Mouse (Mus musculus) c-Kit-positive CD71-positive TER-119-negative erythroid progenitor cells, embryonic 14.5 days (primary cell): Measurements from ENCODE around the gene Pagr1b.

ENCODE experiments used
- DNase-seq: peaks from one replicate; pipeline ENCODE4 v3.0.0-alpha.2; 2013; ENCODE audit warnings: low read depth

Gene Pagr1b

DNA sequence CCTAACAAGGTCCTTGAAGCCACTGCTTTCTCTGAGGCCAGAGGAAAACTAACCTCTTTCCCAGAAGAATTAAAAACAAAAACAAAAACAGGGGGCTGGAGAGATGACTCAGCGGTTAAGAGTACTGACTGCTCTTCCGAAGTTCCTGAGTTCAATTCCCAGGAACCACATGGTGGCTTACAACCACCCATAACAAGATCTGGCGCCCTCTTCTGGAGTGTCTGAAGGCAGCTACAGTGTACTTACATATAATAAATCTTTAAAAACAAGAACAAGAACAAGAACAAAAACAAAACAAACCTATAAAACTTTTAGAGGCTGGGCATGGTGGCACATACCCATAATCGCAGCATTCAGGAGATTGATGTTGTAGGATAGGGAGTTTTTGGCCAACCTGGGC lies 19.8 kb downstream of the Pagr1b start:
- DNase-seq = no peak

DNA sequence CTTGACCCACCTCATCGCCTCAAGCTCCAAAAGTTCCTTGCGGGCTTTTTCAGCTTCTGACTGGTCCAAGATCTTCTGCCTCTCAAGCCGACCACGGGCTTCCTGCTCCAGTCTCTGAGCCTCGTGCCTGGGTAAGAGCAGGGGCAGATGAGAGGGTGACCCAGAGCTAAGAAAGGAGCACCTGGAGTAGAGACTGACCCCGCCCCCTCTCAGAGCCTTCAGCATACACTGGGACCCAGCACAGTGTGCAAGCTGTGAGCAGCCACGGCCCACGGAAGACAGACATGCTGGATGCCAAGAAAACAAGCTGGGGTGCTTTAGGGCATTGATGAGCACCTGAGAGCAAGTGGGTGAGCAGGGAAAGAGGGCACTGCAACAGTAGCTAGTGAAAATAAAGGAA lies 27.5 kb downstream of the Pagr1b start:
- DNase-seq = no peak

DNA sequence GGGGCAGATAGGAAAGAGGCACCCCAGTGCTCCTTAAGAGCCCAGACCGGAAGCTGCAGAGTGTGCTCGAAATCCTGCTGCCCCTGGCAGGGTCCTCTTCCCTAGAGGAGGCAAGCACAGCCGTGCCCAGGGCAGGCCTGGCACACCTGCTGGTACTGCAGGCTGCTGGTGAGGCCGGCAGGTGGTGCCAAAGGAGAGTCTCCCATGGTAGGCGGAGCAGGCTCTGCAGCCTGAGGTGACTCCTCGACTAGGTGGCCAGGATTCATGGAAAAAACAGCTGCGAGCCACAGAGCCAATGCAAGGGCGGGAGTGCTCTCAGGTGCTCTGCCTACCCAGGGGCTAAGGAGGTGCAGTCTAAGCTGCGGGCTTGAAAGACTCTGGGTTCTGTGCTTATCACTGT lies 30.0 kb downstream of the Pagr1b start:
- DNase-seq = no peak

DNA sequence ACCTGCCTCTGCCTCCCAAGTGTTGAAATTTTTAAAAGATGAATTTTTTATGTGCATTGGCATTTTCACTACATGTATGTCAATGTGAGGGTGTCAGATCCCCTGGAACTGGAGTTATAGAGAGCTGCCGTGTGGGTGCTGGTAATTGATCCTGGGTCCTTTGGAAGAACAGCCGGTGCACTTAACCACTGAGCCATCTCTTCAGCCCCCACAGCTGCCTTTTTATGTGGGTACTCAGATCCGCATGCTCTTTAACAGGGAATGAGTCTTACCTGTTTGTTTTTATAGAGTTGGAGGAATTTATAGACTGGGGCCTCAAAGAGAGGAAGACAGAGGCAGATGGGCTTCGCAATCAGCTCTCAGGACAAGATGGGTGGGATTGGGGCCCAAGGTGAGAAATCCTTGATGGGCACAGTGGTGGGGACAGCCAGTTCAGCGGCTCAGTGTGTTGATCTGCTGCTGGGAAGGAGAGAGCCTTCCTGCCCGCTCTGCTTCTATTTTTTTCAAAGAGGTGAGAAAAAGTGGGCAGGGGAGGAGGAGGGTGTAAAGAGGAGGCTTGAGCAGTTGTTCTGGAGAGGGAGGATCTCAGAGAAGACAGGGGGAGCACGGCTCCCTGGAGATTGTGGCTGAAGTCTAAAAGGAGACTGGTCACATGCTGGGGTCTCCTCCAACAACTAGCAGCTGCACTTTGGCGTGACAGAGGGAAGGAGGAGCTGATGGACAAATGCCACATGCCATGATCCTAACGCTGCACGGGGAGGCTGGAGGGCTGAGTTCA lies 31.4 kb downstream of the Pagr1b start:
- no peak for DNase-seq

DNA sequence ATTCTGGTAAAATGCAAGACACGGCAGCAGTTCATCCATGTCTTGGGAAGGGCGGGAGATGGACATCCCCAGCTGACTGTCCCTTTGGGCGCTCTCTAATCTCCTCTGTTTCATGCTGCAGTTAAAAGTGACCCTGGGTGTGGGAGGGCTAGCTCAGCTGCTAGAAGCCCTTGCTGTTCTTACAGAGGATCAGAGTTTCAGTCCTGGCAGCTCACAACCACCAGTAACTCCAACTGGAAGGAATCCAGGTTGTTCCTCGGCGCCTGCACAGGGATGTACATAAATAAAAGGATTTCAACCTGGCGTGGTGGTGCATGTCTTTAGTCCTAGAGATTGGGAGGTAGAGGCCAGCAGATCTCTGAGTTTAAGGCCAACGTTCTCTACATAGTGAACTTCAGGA lies 33.2 kb downstream of the Pagr1b start:
- DNase-seq = no peak

DNA sequence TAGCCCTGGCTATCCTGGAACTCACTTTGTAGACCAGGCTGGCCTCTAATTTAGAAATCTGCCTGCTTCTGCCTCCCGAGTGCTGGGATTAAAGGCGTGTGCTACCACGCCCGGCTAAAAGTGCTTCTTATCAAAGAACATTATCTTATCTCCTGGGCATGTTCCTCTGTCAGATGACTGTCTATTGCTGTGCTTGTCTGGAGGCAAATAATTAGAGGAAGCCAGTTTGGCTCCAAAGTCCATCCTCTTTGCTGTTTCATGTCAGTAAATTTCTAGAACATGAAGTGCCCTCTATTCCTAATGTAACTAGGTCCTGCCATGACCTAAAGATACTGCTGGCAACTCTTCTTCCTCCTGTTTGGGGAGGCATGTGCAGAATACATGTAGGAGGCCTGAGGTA lies 34.2 kb downstream of the Pagr1b start:
- no peak for DNase-seq

DNA sequence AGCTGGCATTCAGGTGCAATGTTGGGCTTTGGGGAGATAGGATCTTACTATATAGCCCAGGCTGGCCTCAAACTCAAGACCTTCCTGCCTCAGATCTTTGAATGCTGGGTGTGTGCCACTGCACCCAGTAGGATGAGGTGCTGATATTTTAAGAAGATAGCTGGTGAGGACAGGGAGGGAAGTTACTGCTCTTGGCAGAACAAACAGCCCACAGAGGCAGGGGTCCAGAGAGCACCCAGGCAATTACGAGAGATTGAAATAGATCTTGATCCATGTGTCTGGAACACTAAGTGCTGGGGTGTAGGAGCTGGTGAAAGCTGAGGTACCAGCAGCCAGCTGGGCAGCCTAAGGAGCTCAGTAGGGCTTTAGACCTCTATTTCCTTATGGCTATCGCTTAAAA lies 34.7 kb downstream of the Pagr1b start:
- no peak for DNase-seq

DNA sequence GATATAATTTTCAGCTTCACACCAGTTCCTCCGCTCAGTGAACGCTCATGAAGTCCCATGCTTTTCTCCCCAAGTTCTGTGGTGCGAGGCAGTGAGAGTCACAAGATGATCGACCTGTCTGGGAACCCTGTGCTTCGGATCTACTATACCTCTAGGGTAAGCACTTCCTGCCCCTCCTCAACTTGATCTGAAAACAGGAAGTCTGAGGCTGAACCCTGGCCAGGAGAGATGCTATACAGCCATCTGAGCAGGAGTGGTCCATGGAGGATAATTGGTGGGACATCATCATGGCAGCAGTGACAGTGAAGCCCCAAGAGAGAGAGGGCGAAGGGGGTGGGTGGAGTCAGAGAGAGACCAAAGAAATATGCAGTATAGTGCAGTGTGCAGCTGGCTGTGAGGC lies 37.4 kb downstream of the Pagr1b start:
- no peak for DNase-seq

DNA sequence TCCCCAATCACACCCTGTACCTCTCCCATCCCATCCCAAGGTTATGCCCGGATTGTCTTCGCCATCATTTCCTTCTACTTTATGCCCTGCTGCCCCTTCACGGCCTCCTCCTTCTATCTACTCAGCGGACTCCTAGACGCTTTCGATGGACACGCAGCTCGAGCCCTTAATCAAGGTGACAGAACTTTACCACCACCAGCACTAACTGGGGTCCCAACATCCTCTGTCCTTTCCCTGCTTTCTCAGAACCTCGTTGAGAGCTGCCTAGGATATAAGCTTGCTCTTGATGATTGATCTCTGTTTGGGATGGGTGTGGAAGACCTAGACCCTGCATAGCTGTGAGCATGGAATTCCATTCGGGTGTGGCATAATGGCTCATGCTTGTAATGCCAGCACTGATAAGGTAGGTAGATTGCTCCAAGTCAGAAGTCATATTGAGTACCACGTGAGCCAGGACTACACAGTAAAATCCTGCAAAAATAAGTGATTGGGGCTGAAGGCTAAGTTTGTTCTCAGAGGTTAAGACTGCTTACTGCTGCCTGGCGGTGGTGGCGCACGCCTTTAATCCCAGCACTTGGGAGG lies 39.3 kb downstream of the Pagr1b start:
- peak; percentile 28 for DNase-seq

DNA sequence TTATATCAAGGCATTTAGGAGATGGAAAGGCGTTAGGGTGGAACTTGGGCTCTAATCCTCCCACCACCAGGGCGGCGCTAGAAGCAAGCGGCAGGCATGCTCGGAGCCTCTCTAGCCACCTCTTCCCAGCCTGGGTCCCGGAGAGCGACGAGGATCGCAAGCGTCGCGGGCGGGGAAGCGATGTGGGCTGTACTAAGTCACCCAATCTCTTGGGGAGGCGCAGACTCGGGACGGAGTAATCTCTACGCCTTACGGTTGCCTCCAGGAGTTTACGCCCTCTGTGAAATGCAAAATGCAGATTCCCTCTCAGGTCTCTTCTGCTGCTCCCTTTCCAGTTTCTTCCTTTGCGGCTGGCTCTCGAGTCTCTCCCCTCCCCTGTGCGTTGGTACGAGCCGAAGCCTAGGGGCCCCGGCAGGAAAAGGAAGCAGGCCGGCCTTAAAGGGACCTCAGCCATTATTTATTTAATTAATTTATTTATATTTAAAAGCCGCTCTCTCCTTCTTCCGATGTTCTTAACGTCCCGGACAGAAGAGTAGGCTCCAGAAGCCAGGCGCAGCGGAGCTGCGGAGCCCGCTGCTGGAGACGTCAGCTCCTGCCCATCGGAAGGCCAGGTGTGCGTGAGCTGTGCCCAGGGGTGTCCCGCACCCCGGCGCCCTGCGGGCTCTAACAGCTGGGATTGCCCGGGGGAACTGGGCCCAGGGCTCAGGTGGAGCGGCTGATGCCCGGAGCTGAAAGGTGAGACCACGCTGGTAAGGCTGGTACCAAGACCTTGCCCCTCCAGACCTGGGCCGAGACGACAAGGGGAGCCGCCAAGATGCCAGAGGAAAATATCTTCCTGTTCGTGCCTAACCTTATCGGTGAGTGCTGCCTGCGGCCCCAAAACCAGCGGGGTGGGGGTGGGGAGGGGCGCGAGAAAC lies 40.1 kb downstream of the Pagr1b start, which contains the start of gene Cdiptos:
TSS of gene Cdiptos (minus strand) at position 149 of the 917 bp plus-strand sequence.
- DNase-seq = peak; percentile 96

DNA sequence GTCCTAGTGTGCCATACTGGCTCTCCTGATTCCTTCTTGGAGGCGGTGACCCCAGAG lies 40.6 kb downstream of the Pagr1b start, which contains the start of gene Cdipt:
TSS of gene Cdipt (plus strand) at position 22 of the 57 bp plus-strand sequence.
- no peak for DNase-seq

DNA sequence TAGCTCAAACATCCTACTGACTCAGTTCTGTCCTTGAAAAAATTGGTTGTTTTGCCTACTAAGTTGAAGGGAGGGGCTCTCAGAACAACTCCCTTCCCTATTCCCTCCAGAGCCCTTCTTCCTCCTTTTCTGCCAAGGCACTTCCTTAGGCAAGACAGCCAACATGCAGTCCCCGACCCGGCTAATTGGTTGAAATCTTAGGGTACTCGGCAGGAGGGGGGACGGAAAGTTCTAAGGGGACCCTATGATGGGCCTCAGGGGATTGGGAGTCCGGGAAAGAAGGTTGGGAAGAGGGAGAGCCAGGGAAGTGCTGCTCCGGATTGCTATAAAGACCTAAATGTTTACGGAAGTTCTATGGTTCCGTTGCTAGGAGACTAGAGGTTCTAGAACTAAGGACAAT lies 40.8 kb downstream of the Pagr1b start:
- DNase-seq = no peak

DNA sequence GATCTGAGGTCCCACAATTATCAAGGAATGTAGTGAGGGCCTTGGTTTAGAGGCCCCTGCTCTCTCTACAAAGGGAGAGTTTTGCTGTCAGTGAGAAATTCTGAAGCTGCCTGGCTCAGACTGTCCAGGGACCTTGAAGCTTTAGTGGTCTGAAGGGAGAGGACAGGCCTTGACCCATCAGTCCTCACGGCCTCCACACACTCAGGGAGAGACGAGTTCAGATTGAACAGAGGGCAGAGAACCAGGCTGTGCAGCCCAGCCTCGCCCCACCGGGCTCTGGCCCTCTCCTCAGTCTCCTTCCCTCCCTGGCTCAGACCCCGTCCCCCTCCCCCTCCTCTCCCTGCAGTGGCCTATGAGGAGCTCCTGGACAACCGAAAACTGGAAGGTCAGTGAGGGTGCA lies 48.9 kb downstream of the Pagr1b start:
- DNase-seq = no peak

DNA sequence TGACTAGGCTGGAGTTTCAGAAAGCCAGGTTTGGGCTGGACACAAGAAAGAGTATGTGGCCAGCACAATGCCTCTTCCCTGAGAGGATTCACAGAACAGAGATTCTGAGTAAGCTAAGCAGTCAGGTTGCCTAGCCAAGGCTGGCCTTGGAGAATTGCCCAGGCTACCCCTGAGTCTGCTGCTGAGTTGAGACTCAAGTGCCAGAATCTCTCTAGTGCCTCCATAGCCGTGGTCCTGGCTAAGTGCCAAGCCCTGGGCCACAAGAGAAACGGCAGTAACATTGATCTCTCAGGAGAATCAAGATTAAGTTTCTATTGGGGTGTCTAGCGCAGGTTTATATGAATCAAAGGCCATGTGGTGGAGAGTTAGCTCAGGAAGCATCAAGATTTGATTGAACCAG lies 50.7 kb downstream of the Pagr1b start:
- DNase-seq = no peak

DNA sequence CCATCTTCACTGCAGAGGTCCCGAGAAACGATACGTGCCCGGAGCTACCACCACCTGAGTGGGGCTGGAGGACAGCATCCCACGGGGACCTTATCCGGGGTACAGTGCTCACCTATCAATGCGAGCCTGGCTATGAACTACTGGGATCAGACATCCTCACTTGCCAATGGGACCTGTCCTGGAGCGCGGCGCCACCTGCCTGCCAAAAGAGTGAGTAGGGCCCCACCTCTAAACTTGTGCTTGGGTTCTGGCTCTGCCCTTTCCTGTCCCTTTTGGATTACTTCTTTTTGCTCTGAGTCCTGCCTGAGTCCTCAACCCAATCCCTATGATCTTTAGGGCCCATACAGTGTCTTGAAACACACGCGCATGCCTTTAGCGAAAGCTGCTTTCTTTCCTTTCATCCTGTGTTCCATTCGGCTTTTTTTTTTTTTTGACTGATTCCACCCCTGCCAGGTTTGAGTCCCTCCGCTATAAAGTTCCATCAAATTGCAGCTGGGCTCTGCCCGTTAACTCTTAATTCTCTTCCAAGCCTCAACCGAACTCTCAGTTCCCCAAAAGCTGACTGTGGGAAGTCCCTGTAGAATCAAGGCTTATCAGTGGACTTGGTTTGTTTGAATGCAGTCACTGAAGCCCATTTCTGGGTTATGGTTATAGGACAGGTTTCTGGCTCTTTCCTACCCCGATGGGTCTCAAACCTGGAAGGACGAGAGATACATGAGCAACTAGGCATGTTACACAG lies 52.6 kb downstream of the Pagr1b start:
- DNase-seq = no peak

DNA sequence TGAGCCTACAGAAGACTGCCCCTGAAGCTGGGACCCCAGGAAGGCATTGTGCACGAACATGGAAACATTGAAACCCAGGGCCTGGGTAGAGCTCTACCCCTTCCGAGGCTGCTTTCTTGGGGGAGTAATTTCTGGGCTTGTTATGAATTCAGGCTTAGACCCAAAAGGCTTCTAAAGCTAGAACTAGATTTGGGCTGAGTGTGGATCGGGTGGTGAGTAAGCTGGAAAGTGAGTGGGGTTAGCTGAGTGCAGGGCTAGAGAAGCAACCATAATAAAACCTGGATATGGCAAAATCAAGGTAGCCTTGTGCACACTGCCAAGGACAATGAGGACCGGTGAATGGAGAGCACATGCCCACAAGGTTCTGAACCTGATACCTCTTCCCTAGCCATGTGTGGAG lies 54.3 kb downstream of the Pagr1b start:
- DNase-seq = no peak

DNA sequence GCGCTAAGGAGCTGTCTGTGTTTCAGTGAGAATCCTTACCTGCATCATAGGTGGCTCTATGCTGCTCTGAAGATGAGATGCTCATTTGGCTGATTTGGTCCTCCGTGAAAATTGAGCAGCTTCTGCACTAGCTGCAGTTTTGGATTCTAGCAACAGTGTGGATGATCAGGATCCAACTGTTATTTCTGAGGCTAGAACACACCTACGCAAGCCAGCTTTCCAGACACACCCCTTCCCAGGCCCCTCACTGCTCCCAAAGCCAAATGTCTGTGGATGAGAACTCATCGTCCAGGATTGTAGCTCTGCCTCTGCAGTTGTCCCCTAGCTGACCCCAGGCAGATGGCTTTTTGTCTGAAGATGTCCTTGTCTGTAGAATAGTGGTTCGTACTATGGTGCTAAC lies 55.2 kb downstream of the Pagr1b start:
- no peak for DNase-seq

DNA sequence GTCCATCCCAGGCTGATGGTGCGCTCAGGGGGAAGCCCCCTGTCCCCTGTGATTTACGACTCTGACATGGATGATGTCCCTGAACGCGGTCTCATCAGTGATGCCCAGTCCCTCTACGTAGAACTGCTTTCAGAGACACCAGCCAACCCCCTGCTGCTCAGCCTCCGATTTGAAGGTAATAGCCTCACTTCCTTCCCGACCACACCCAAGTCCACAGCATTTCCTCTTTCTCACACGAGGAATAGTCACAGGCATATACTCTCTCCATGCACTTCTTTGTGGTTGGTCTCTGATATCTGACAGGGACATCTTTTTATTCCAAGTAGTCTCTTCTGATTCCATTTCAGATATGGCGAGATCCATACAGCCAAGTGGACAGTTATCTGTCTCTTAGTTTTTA lies 56.5 kb downstream of the Pagr1b start:
- DNase-seq = no peak

DNA sequence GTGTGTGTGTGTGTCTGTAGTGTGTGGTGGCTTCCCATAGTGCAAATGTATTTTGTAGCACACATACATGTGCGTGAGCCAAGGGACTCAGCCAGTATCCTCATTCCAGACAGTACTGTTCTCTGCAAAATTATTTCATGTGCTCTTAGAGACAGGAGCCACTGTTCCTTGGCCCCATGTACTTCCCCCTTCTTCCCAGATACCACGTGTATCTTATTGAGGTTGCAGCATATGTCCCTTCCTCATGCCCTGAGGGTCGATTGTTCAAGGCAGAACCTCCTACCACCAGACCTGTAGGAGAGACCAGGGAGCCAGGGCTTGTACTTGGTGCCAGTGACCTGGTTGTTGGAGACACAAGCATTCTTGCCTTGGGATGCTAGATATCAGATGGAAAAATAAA lies 61.2 kb downstream of the Pagr1b start:
- DNase-seq = no peak

DNA sequence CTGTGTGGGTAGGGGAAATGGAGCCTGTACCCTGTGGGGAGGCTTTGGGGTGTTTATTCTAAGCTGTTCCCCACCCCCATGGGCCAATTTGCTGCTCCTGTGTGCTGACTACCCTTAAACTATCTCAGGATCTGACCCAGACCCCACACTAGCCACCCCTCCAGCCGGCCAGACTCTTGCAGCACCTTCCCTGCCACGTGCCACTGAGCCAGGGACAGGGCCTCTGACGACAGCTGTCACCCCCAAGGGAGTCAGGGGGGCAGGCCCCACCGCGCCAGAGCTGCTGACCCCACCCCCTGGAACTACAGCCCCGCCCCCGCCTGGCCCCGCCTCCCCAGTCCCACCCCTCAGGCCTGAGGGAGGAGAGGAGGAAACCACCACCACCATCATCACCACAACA lies 63.6 kb downstream of the Pagr1b start:
- no peak for DNase-seq

DNA sequence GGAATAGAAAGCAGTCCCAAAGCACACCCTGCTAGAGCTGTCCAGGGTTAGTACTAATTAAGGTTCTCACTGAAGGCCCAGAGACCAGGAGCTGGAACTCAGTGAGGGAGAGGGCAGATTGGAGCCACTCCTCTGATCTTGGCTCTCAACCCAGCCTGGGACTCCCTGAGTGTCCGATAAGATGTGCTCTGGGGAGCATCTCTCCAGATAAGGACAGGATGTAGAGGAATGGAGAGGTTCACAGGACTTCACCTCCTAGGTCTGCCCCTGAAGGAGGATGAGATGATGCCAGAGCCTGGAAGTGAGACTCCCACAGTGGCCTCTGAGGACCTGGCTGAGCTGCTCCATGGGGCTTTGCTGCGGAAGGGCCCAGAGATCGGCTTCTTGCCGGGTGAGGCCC lies 64.5 kb downstream of the Pagr1b start:
- DNase-seq = no peak
